Mouse (Mus musculus): ENCODE measurements around the gene Cog3. TPM values are rescaled to one million over a fixed set of nuclear protein-coding genes. Genes with fewer than 3 reads are reported as not detected.
"Not testable (repeated sequence)": the region's sequence is repeated elsewhere in the genome, so short reads cannot be mapped to it uniquely, and the experiment has no call there.

The Cog3 gene
- total RNA-seq, 2 experiments from 2014 or later: 7.0 to 8.6 TPM

- no peak for TF ChIP-seq CTCF (IDR thresholded peaks at IDR 0.05)
- Histone ChIP-seq H3K27ac (peak overlapping the region; percentile 95), H3K4me3 (peak overlapping the region; percentile 93)
- intact Hi-C loops (cut with DNase I): no loop called here
- no peak for DNase-seq
Measured at GRCm38 (mm10) chr14:75786424-75786867, 32.1 kb upstream of the Cog3 start.

GRCm38 (mm10) chr14:75779913-75780312 is 25.6 kb upstream of the Cog3 start:
- intact Hi-C loops (cut with DNase I): no loop called here

GRCm38 (mm10) chr14:75776637-75777036 is 22.3 kb upstream of the Cog3 start:
- Histone ChIP-seq H3K4me3 (no peak overlapping the region), H3K27ac (no peak overlapping the region)
- TF ChIP-seq CTCF (IDR thresholded peaks at IDR 0.05): no peak
- intact Hi-C loops (cut with DNase I): no loop called here
- no peak for DNase-seq

More at GRCm38 (mm10) chr14:75779913-75780312, 25.6 kb upstream of the Cog3 start:
- no peak for TF ChIP-seq CTCF (IDR thresholded peaks at IDR 0.05)
- H3K27ac ChIP-seq: no peak overlapping the region
- H3K4me3 ChIP-seq: no peak overlapping the region
- no peak for DNase-seq

- DNase-seq: no peak
- intact Hi-C loops (cut with DNase I): no loop called here
- no peak for TF ChIP-seq CTCF (IDR thresholded peaks at IDR 0.05)
- no peak overlapping the region for H3K4me3 ChIP-seq
- H3K27ac ChIP-seq: no peak overlapping the region
Measured at GRCm38 (mm10) chr14:75773431-75773830, 19.1 kb upstream of the Cog3 start.

GRCm38 (mm10) chr14:75772407-75772806 is 18.1 kb upstream of the Cog3 start:
- H3K4me3 ChIP-seq; intact Hi-C loops (cut with DNase I); DNase-seq; H3K27ac ChIP-seq: not testable (repeated sequence)

GRCm38 (mm10) chr14:75771101-75771501 is 16.8 kb upstream of the Cog3 start:
- Histone ChIP-seq H3K27ac (no peak overlapping the region), H3K4me3 (no peak overlapping the region)
- intact Hi-C loops (cut with DNase I): no loop called here
- TF ChIP-seq CTCF (IDR thresholded peaks at IDR 0.05): no peak
- no peak for DNase-seq

GRCm38 (mm10) chr14:75769334-75769733 is 15.0 kb upstream of the Cog3 start:
- TF ChIP-seq CTCF (IDR thresholded peaks at IDR 0.05): no peak
- DNase-seq: no peak
- no peak overlapping the region for H3K27ac ChIP-seq
- no peak overlapping the region for H3K4me3 ChIP-seq
- intact Hi-C loops (cut with DNase I): no loop called here

- TF ChIP-seq CTCF (IDR thresholded peaks at IDR 0.05): no peak
- intact Hi-C loops (cut with DNase I): no loop called here
- Histone ChIP-seq H3K27ac (no peak overlapping the region), H3K4me3 (no peak overlapping the region)
- no peak for DNase-seq
Measured at GRCm38 (mm10) chr14:75768275-75768608, 13.9 kb upstream of the Cog3 start.

- peak overlapping the region; percentile 50 for H3K4me3 ChIP-seq
- intact Hi-C loops (cut with DNase I): no loop called here
Measured at GRCm38 (mm10) chr14:75767492-75768274, 13.4 kb upstream of the Cog3 start.

GRCm38 (mm10) chr14:75761028-75761805 is 6.9 kb upstream of the Cog3 start:
- TF ChIP-seq CTCF (IDR thresholded peaks at IDR 0.05): peak; percentile 91
- Histone ChIP-seq H3K4me3 (no peak overlapping the region), H3K27ac (no peak overlapping the region)
- no peak for DNase-seq
- intact Hi-C loops (cut with DNase I): no loop called here

More at GRCm38 (mm10) chr14:75767492-75768274, 13.4 kb upstream of the Cog3 start:
- TF ChIP-seq CTCF (IDR thresholded peaks at IDR 0.05): peak; percentile 88
- peak; percentile 72 for DNase-seq
- no peak overlapping the region; the same call in 1 of the 2 replicates for H3K27ac ChIP-seq

- DNase-seq: no peak
- TF ChIP-seq CTCF (IDR thresholded peaks at IDR 0.05): no peak
Measured at GRCm38 (mm10) chr14:75758401-75758800, 4.1 kb upstream of the Cog3 start.

GRCm38 (mm10) chr14:75757821-75758220 is 3.5 kb upstream of the Cog3 start:
- DNase-seq: no peak
- no peak overlapping the region for H3K27ac ChIP-seq
- intact Hi-C loops (cut with DNase I): no loop called here
- no peak overlapping the region for H3K4me3 ChIP-seq
- TF ChIP-seq CTCF (IDR thresholded peaks at IDR 0.05): no peak

More at GRCm38 (mm10) chr14:75758401-75758800, 4.1 kb upstream of the Cog3 start:
- Histone ChIP-seq H3K27ac (no peak overlapping the region), H3K4me3 (no peak overlapping the region)
- intact Hi-C loops (cut with DNase I): no loop called here

GRCm38 (mm10) chr14:75756971-75757370 is 2.7 kb upstream of the Cog3 start:
- intact Hi-C loops (cut with DNase I): no loop called here
- no peak overlapping the region for H3K4me3 ChIP-seq
- no peak for TF ChIP-seq CTCF (IDR thresholded peaks at IDR 0.05)
- no peak overlapping the region for H3K27ac ChIP-seq
- DNase-seq: no peak

Measured in gastrocnemius, adult 2 months (tissue).